Mouse (Mus musculus) limb, embryonic 14.5 days (tissue): ENCODE measurements around the gene Prkar1b. TPM values are rescaled to one million over a fixed set of nuclear protein-coding genes. Genes with fewer than 3 reads are reported as not detected.

Source experiments
- ATAC-seq: fragments of 200-750 bp; cut with Nextera tagmentation; 2 replicates; pipeline ENCODE4 v1.8.0; 2017; ENCODE audit warnings: low read depth, moderate number of reproducible peaks, moderate TSS enrichment; ENCODE audit not compliant: low FRiP score
- DNase-seq: peaks from one replicate; pipeline ENCODE4 v3.0.0-alpha.2; 2015; ENCODE audit warnings: low spot score
- H3K27ac ChIP-seq: fragments of 300-500 bp; sonication (generic); replicated peaks from 2 replicates; pipeline ENCODE4 v1.5.1; 2014; ENCODE audit warnings: low read depth, mild to moderate bottlenecking, low read length, moderate library complexity, mixed read lengths
- H3K27me3 ChIP-seq: fragments of 300-500 bp; sonication (generic); 2 replicates; pipeline ENCODE4 v1.6.1; 2014; ENCODE audit warnings: low read length, mixed read lengths; ENCODE audit not compliant: control insufficient read depth, insufficient read depth
- H3K36me3 ChIP-seq: fragments of 300-500 bp; sonication (generic); 2 replicates; pipeline ENCODE4 v1.6.1; 2014; ENCODE audit warnings: mild to moderate bottlenecking, low read length, moderate library complexity, mixed read lengths; ENCODE audit not compliant: control insufficient read depth, insufficient read depth
- H3K4me1 ChIP-seq: fragments of 300-500 bp; sonication (generic); 2 replicates; pipeline ENCODE4 v1.6.1; 2014; ENCODE audit warnings: antibody characterized with exemption, low read length, mixed read lengths; ENCODE audit not compliant: control insufficient read depth, insufficient read depth
- H3K4me2 ChIP-seq: fragments of 300-500 bp; sonication (generic); replicated peaks from 2 replicates; pipeline ENCODE4 v1.6.1; 2014; ENCODE audit warnings: low read depth, mild to moderate bottlenecking, low read length, moderate library complexity; ENCODE audit not compliant: severe bottlenecking
- H3K4me3 ChIP-seq: fragments of 300-500 bp; sonication (generic); replicated peaks from 2 replicates; pipeline ENCODE4 v1.5.1; 2014; ENCODE audit warnings: low read length
- H3K9ac ChIP-seq: fragments of 300-500 bp; sonication (generic); 2 replicates; pipeline ENCODE4 v1.6.1; 2014; ENCODE audit warnings: mild to moderate bottlenecking, low read depth, low read length, moderate library complexity; ENCODE audit not compliant: severe bottlenecking
- H3K9me3 ChIP-seq: fragments of 300-500 bp; sonication (generic); 2 replicates; pipeline ENCODE4 v1.6.1; 2016; ENCODE audit warnings: low read length; ENCODE audit not compliant: control insufficient read depth
- POLR2A ChIP-seq: fragments of 200-500 bp; IDR thresholded peaks from 2 replicates; pipeline ENCODE4 v1.8.0; 2012; ENCODE audit warnings: inconsistent platforms, mild to moderate bottlenecking, moderate library complexity, borderline replicate concordance; ENCODE audit not compliant: insufficient read depth, insufficient read length; ENCODE audit errors: extremely low read depth
- WGBS: fragments of 180-500 bp; shearing (Covaris S2); extraction: QIAGEN DNeasy Blood & Tissue Kit; methylation state at CpG from one replicate; pipeline ENCODE4 v1.1.7; 2014; 5-methylcytosine and 5-hydroxymethylcytosine counted together
- polyA plus RNA-seq, 2 experiments: library from polyadenylated mRNA; depleted of rRNA in 1 of 2; stranded (reverse) in 1 of 2; unstranded in 1 of 2; fragments of >200 nt; fragmentation: Nextera tagmentation in 1 of 2; extraction: Ambion mirVana in 1 of 2; gene quantifications; 2 replicates each; pipeline versions ENCODE4 v1.2.1 to v1.2.3; 2012 to 2014

Prkar1b gene
- polyA plus RNA-seq, 2 experiments: 15.8 to 19.2 TPM

GRCm38 (mm10) chr5:139081370-139081769, 68.4 kb downstream of the Prkar1b start:
- Histone ChIP-seq H3K27me3 (no peaks in the 10 kb centered on the region), H3K4me3 (no peak overlapping the region), H3K4me1 (peaks cover 19% of the 10 kb centered on the region), H3K27ac (no peak overlapping the region), H3K9me3 (no peaks in the 10 kb centered on the region), H3K9ac (no peak overlapping the region), H3K4me2 (no peak overlapping the region), H3K36me3 (no peaks in the 10 kb centered on the region)
- no peak for TF ChIP-seq POLR2A
- ATAC-seq (no peak), DNase-seq (no peak)
- WGBS: 34% methylated on average over 6 of the region's 6 CpGs

GRCm38 (mm10) chr5:139078156-139078462, 71.7 kb downstream of the Prkar1b start:
- H3K4me3 ChIP-seq: no peak overlapping the region
- ATAC-seq (0 out of 2 replicates have a peak, but pooled peaks have one; percentile 8), DNase-seq (no peak)
- H3K9me3 ChIP-seq: no peaks in the 10 kb centered on the region
- H3K36me3 ChIP-seq: no peaks in the 10 kb centered on the region
- no peak overlapping the region for H3K9ac ChIP-seq
- no peaks in the 10 kb centered on the region for H3K27me3 ChIP-seq
- no peak for TF ChIP-seq POLR2A
- no peak overlapping the region for H3K4me2 ChIP-seq
- peaks cover 29% of the 10 kb centered on the region for H3K4me1 ChIP-seq
- H3K27ac ChIP-seq: no peak overlapping the region
- WGBS: 24% methylated on average over 4 of the region's 4 CpGs

- 34% methylated on average over 11 of the region's 11 CpGs for WGBS
- ATAC-seq: peak; percentile 57
Observed at GRCm38 (mm10) chr5:139077311-139078155, 72.3 kb downstream of the Prkar1b start.

GRCm38 (mm10) chr5:139076450-139076849, 73.4 kb downstream of the Prkar1b start:
- TF ChIP-seq POLR2A: no peak
- Histone ChIP-seq H3K4me2 (no peak overlapping the region), H3K9ac (no peak overlapping the region), H3K4me1 (peaks cover 29% of the 10 kb centered on the region), H3K9me3 (no peaks in the 10 kb centered on the region), H3K36me3 (no peaks in the 10 kb centered on the region), H3K27me3 (no peaks in the 10 kb centered on the region), H3K27ac (no peak overlapping the region), H3K4me3 (no peak overlapping the region)
- 51% methylated on average over 7 of the region's 7 CpGs for WGBS
- ATAC-seq (peak; percentile 43; the same call in 1 of the 2 replicates), DNase-seq (peak; percentile 49)

More at GRCm38 (mm10) chr5:139077311-139078155, 72.3 kb downstream of the Prkar1b start:
- DNase-seq: peak; percentile 48
- H3K9me3 ChIP-seq: no peaks in the 10 kb centered on the region
- H3K27me3 ChIP-seq: no peaks in the 10 kb centered on the region
- no peak overlapping the region for H3K4me3 ChIP-seq
- no peaks in the 10 kb centered on the region for H3K36me3 ChIP-seq
- TF ChIP-seq POLR2A: no peak
- no peak overlapping the region for H3K27ac ChIP-seq
- peaks cover 29% of the 10 kb centered on the region for H3K4me1 ChIP-seq
- no peak overlapping the region for H3K9ac ChIP-seq
- no peak overlapping the region for H3K4me2 ChIP-seq

- TF ChIP-seq POLR2A: no peak
- H3K4me3 ChIP-seq: no peak overlapping the region
- H3K4me1 ChIP-seq: peaks cover 29% of the 10 kb centered on the region
- no peak overlapping the region for H3K27ac ChIP-seq
- no peaks in the 10 kb centered on the region for H3K27me3 ChIP-seq
- no peak overlapping the region for H3K9ac ChIP-seq
- no peaks in the 10 kb centered on the region for H3K36me3 ChIP-seq
- H3K4me2 ChIP-seq: no peak overlapping the region
- ATAC-seq (no peak), DNase-seq (no peak)
- H3K9me3 ChIP-seq: no peaks in the 10 kb centered on the region
- WGBS: 47% methylated on average over 7 of the region's 9 CpGs
Observed at GRCm38 (mm10) chr5:139075791-139076190, 74.0 kb downstream of the Prkar1b start.

GRCm38 (mm10) chr5:139075125-139075524, 74.7 kb downstream of the Prkar1b start:
- ATAC-seq (no peak), DNase-seq (peak; percentile 59)
- H3K9ac ChIP-seq: no peak overlapping the region
- H3K27me3 ChIP-seq: no peaks in the 10 kb centered on the region
- no peaks in the 10 kb centered on the region for H3K9me3 ChIP-seq
- 44% methylated on average over 3 of the region's 3 CpGs for WGBS
- TF ChIP-seq POLR2A: no peak
- H3K27ac ChIP-seq: no peak overlapping the region
- peaks cover 29% of the 10 kb centered on the region for H3K4me1 ChIP-seq
- no peak overlapping the region for H3K4me3 ChIP-seq
- no peak overlapping the region for H3K4me2 ChIP-seq
- H3K36me3 ChIP-seq: no peaks in the 10 kb centered on the region
